Mouse (Mus musculus) urinary bladder, adult 18-20 months (tissue): Measurements from ENCODE around the gene Dhx35.

Experiments
- DNase-seq, 2 experiments: peaks; one replicate each; pipeline ENCODE4 v3.0.0; 2022; ENCODE audit warnings: low spot score in 2 of 2, mixed read lengths in 2 of 2

The Dhx35 gene

GRCm38 (mm10) chr2:158803575-158803974 lies 9.0 kb downstream of the Dhx35 start:
- DNase-seq, result no peak

- DNase-seq, result no peak
Observed at GRCm38 (mm10) chr2:158815686-158816085, 21.1 kb downstream of the Dhx35 start.

GRCm38 (mm10) chr2:158816239-158816638 lies 21.6 kb downstream of the Dhx35 start:
- DNase-seq, result no peak

- DNase-seq, result no peak
Observed at GRCm38 (mm10) chr2:158817708-158818107, 23.1 kb downstream of the Dhx35 start.

- no peak for DNase-seq
Observed at GRCm38 (mm10) chr2:158828124-158828523, 33.5 kb downstream of the Dhx35 start.

- no peak for DNase-seq
Observed at GRCm38 (mm10) chr2:158829746-158830145, 35.1 kb downstream of the Dhx35 start.

- DNase-seq, result no peak
Observed at GRCm38 (mm10) chr2:158833221-158833620, 38.6 kb downstream of the Dhx35 start.

GRCm38 (mm10) chr2:158833645-158834044 lies 39.0 kb downstream of the Dhx35 start:
- no peak for DNase-seq

GRCm38 (mm10) chr2:158843287-158843686 lies 48.7 kb downstream of the Dhx35 start:
- no peak for DNase-seq

GRCm38 (mm10) chr2:158845031-158845430 lies 50.4 kb downstream of the Dhx35 start:
- no peak for DNase-seq

- DNase-seq, result no peak
Observed at GRCm38 (mm10) chr2:158846208-158846607, 51.6 kb downstream of the Dhx35 start.

GRCm38 (mm10) chr2:158847991-158848390 lies 53.4 kb downstream of the Dhx35 start:
- no peak for DNase-seq

GRCm38 (mm10) chr2:158849416-158849815 lies 54.8 kb downstream of the Dhx35 start:
- no peak for DNase-seq

GRCm38 (mm10) chr2:158852579-158852978 lies 58.0 kb downstream of the Dhx35 start:
- DNase-seq, result no peak

- DNase-seq, result no peak
Observed at GRCm38 (mm10) chr2:158856896-158857499, 62.4 kb downstream of the Dhx35 start.

GRCm38 (mm10) chr2:158857579-158857978 lies 63.0 kb downstream of the Dhx35 start:
- no peak for DNase-seq

- DNase-seq, result no peak
Observed at GRCm38 (mm10) chr2:158861115-158861514, 66.5 kb downstream of the Dhx35 start.

- DNase-seq, result peak in 1 of 2 experiments; percentile 33
Observed at GRCm38 (mm10) chr2:158863341-158864125, 68.9 kb downstream of the Dhx35 start.

- no peak for DNase-seq
Observed at GRCm38 (mm10) chr2:158864126-158864458, 69.5 kb downstream of the Dhx35 start.

- peak; percentile 54 to 65 for DNase-seq
Observed at GRCm38 (mm10) chr2:158865358-158865757, 70.8 kb downstream of the Dhx35 start.

- DNase-seq, result no peak
Observed at GRCm38 (mm10) chr2:158886571-158886970, 92.0 kb downstream of the Dhx35 start.

GRCm38 (mm10) chr2:158888531-158888930 lies 93.9 kb downstream of the Dhx35 start:
- no peak for DNase-seq

GRCm38 (mm10) chr2:158889201-158889600 lies 94.6 kb downstream of the Dhx35 start:
- DNase-seq, result no peak
